Mouse (Mus musculus) CD4-positive, CD25-positive, alpha-beta regulatory T cell, adult 4 months (primary cell): ENCODE results near the gene Lce1m. TPM values are rescaled to one million over a fixed set of nuclear protein-coding genes. Genes with fewer than 3 reads are reported as not detected.
"Not testable (repeated sequence)": the region's sequence is repeated elsewhere in the genome, so short reads cannot be mapped to it uniquely, and the experiment has no call there.

Experiments used
- ATAC-seq: one replicate; pipeline ENCODE4 v1.8.0; 2017
- polyA plus RNA-seq, 2 experiments: library from polyadenylated mRNA; unstranded; fragments of 100-300 nt; shearing (Covaris generic); gene quantifications; one replicate each; pipeline ENCODE4 v1.2.1; 2017

Lce1m gene
- polyA plus RNA-seq: not detected

- no peak for ATAC-seq
Measured at GRCm38 (mm10) chr3:93018960-93019359, at the start of gene Lce1m. TSS of gene Lce1m (minus strand) at chr3:93019060.

GRCm38 (mm10) chr3:93068523-93068922, 49.7 kb upstream of the Lce1m start, which contains the start of gene Gm4858:
TSS of gene Gm4858 (plus strand) at chr3:93068823.
- ATAC-seq: not testable (repeated sequence)

DNA sequence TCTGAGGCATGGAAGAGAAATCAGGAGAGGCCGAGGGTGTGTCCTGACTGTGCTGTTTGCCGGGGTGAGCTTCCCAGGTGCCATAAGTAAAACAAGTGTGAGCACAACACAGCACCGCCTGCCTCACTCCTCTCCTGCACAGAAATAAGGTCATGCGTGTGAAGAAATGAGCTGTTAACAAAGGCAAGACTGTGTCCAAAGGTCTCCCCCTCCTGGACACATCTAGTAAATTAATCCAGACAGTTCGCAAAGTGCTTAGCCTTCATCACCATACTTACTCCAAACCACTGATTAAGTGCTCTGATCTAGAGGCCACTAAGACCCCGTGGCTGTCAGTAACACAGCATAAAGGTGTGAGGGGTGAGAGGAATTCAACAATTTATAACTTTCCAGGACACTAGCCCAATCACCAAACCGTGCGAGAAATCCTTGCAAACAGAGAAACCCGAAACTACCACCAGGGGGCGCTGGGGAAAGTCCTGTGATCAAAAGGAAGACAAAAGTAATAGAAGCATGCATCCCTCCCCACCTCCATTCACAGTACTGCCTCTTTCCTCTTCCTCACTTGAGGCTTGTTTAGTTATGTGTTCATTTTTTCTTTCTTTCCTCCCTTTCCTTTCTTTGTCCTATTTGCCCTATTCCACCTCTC, 34.1 kb upstream of the Lce1m start:
- ATAC-seq: no peak

DNA sequence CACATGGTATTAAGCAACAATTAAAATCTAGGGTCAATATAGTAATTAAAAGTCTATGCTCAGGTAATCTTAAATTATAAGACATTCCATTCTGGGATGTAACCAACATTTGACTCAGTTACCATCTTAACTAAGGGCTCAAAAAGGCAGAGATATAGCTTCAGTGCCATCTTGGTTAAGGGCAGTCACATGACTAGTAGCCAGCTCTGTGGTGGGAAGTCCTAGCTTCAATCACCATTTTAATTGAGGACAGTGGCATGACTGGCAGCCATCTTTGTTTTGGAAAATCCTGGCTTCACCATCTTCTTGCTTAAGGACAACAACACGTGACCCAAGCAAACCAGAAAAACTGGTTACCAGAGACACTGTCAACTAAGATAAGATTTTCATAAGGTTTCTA, 31.3 kb upstream of the Lce1m start:
- no peak for ATAC-seq

DNA sequence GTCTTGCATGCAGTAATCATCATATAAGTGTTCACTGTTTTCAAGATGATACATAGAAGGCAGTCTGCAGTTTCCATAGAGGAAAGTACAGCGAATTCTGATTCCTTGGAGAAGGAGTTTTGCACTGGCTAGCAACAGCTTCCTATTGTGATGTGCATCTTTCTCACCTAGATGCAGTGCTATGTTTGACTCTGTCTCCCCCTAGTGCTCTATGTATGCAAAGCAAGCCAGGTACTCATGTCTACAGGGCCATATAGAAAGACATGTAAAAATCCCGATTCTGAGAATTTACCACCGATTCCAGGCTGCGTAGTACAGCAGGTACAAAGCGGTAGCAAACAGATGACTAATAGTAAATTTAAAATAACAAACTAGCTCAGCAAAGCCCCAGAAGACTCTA, 12.6 kb upstream of the Lce1m start:
- ATAC-seq: no peak

GRCm38 (mm10) chr3:93025486-93025885, 6.6 kb upstream of the Lce1m start:
- no peak for ATAC-seq

GRCm38 (mm10) chr3:93023411-93024184, 4.7 kb upstream of the Lce1m start:
- ATAC-seq: no peak

DNA sequence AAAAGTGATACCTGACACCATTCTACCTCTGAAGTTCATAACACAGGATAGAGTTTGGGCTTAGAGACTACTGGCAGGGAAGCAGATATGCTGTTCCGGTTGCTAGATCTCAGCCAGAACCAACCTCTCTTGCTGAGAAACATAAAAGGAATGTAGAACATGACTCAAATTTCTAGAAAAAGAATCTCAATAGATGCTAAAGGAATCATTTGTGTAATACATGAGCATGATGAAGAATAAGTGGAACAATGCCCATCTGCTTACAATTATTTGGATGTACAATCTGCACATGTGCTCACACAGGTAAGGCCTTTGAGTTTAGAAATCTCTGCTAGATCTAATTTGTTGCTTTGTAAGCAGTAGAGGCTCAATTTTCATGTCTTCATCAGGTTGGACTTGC, 2.3 kb upstream of the Lce1m start:
- ATAC-seq: no peak

DNA sequence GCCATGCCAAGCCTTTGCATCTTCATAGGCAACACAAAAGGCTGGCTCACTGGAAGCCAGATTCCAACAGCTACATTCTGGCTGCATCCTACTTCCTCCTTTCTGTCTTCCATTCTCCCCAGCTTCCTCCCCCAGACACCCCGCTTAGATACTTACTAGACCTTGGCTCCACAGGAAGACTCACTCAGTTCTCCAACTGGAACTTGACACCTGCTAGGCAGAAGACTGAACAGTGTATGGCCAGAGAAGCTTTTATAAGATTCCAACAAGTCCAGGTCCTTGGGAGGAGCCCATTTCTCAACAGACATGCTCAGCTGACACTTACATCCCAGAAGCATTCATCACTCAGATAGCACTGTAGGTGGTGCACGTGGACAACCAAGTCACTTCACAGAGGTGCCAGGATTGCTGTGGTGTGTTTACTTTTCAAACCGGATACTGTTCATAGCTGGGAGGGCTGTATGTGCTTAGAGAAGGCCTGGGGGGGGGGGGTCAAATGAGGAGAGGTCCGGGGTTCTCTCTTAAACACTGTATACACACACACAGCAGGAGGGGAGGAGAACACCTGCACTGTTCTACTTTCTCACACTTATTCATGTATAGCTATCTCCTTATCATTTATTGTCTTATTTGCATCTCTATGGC, 3.3 kb downstream of the Lce1m start, which contains the start of gene Crct1:
TSS of gene Crct1 (minus strand) at position 228 of the 645 bp plus-strand sequence.
- ATAC-seq: no peak

GRCm38 (mm10) chr3:93014871-93015270, 4.0 kb downstream of the Lce1m start:
- no peak for ATAC-seq

GRCm38 (mm10) chr3:93014378-93014801, 4.5 kb downstream of the Lce1m start:
- ATAC-seq: no peak

DNA sequence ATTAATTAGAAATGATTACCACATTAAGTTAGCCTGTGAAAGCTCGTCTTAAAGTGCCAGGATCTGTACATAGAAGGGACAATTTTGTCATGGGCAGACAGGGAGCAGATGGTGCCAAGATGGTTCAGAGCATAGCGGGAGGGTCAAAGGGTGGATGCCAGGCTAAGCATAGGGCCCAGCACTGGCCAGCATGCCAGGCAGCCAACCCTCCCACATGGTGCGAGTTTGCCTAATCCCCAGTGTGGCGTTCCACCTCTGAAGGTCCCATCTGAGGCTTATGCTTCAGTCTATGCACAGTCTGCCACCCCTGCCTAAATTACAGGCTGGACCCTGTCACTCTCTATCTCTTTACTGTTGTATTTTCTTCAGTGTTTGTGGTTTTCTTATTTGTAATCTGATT, 16.0 kb downstream of the Lce1m start:
- ATAC-seq: no peak

GRCm38 (mm10) chr3:93000621-93001020, 18.2 kb downstream of the Lce1m start:
- ATAC-seq: no peak

DNA sequence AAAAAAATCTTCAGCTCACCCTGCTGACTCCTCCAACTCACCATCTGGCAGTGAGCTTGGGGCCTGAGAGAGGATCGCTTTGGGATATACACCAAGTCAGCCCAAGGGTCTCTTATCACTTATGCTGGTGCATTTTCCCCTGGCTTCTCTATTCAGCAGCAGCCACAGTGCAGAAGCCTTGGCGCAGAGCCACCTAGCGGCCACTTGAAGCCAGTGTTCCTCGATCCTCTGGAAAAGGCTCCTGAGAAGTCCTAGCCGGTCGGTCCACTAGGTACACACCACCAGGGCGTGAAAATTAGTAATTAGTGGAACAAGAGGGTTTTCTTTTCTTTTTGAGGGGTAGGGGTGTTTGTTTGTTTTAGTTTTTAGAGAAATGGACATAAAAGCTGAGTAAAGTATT, 20.2 kb downstream of the Lce1m start:
- ATAC-seq: no peak

GRCm38 (mm10) chr3:92991926-92992325, 26.9 kb downstream of the Lce1m start, which contains the start of gene Lce3f:
TSS of gene Lce3f (plus strand) at chr3:92992226.
- ATAC-seq: no peak

DNA sequence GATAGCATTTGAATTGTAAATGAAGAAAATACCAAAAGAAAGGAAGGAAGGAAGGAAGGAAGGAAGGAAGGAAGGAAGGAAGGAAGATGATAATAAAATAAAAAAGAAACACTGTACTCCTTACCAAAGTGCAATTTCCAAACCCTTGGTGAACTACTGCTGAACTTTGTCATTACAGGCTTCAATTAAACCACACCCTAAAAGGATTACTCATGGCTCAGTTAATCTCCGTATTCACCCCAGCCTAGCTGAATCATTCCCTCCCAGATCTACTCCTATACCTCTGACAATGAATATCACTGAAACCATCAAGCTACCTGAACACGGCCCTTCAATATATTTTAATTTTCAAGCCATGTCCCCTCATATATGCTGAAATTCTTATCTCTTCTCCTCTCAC, 40.4 kb downstream of the Lce1m start:
- no peak for ATAC-seq

Other genes starting within 250 kb of the Lce1m start
- gene Lce1i, start 240.2 kb downstream of the Lce1m start, polyA plus RNA-seq: not detected
- gene Lce1j, start 228.5 kb downstream of the Lce1m start, polyA plus RNA-seq: not detected
- gene Lce1k, start 211.2 kb downstream of the Lce1m start, polyA plus RNA-seq: not detected
- gene Kprp, start 191.8 kb downstream of the Lce1m start, polyA plus RNA-seq: not detected
- gene Lce1l, start 167.8 kb downstream of the Lce1m start, polyA plus RNA-seq: not detected
- not detected for gene 2310050C09Rik, start 148.8 kb downstream of the Lce1m start, polyA plus RNA-seq
- gene Lce3a, start 92.8 kb downstream of the Lce1m start, polyA plus RNA-seq: not detected
- not detected for gene Lce3b, start 86.1 kb downstream of the Lce1m start, polyA plus RNA-seq
- gene Lce3c, start 74.6 kb downstream of the Lce1m start, polyA plus RNA-seq: not detected
- gene Lce3d, start 61.7 kb downstream of the Lce1m start, polyA plus RNA-seq: not detected
- gene Lce3e, start 52.0 kb downstream of the Lce1m start, polyA plus RNA-seq: not detected
- gene Lce3f, start 26.8 kb downstream of the Lce1m start, polyA plus RNA-seq: not detected
- gene Crct1, start 3.4 kb downstream of the Lce1m start, polyA plus RNA-seq: not detected
- under 1 TPM in 1 of 2 experiments, not detected in 1; 0.19 TPM for gene Gm4858, start 49.8 kb upstream of the Lce1m start, polyA plus RNA-seq
- gene Crnn, start 125.7 kb upstream of the Lce1m start, polyA plus RNA-seq: not detected
- not detected for gene Flg2, start 178.2 kb upstream of the Lce1m start, polyA plus RNA-seq